Mouse (Mus musculus) testis, adult 10 weeks (tissue): ENCODE data around the gene Sdr42e1. TPM values are rescaled to one million over a fixed set of nuclear protein-coding genes. Genes with fewer than 3 reads are reported as not detected.

ENCODE experiments used
- polyA plus RNA-seq: library from polyadenylated mRNA; stranded (reverse); fragments of 350-450 nt; fragmentation: Illumina TruSeq; extraction: RNeasy Lipid Tissue Mini Kit (QIAGEN cat#74804); gene quantifications from one replicate; pipeline ENCODE4 v1.2.3, GENCODE M21; 2014; ENCODE audit warnings: low read depth, low replicate concordance

The Sdr42e1 gene
- 2.3 TPM for polyA plus RNA-seq

GRCm38 (mm10) chr8:117673430-117673830 lies at the start of gene Sdr42e1:
Sdr42e1 (minus strand) TSS chr8:117673689.

GRCm38 (mm10) chr8:117701859-117702258 lies 28.4 kb upstream of the Sdr42e1 start, which contains the start of gene Hsd17b2:
Hsd17b2 (plus strand) TSS chr8:117701904.

Other genes starting within 250 kb of the Sdr42e1 start
- gene Plcg2, start 175.4 kb downstream of the Sdr42e1 start, polyA plus RNA-seq = 1.3 TPM
- 0.99 TPM for gene Hsd17b2, start 28.2 kb upstream of the Sdr42e1 start, polyA plus RNA-seq
- gene Mphosph6, start 128.3 kb upstream of the Sdr42e1 start, polyA plus RNA-seq = 36.7 TPM